Mouse (Mus musculus) heart, adult 2 months (tissue): Measurements from ENCODE around the gene Lypd6b. TPM values are rescaled to one million over a fixed set of nuclear protein-coding genes. Genes with fewer than 3 reads are reported as not detected.

Experiments
- DNase-seq, 2 experiments: peaks; one replicate each; pipeline ENCODE4 v3.0.0; 2021
- H3K27ac ChIP-seq: fragments of 200-600 bp; 2 replicates; pipeline ENCODE4 v1.8.1; 2022
- H3K27me3 ChIP-seq: fragments of 200-500 bp; 2 replicates; pipeline ENCODE4 v1.6.1; 2012; ENCODE audit warnings: mild to moderate bottlenecking, low read length, inconsistent platforms, mixed read lengths; ENCODE audit not compliant: control insufficient read depth, insufficient read depth
- H3K36me3 ChIP-seq: fragments of 200-500 bp; 2 replicates; pipeline ENCODE4 v1.6.1; 2012; ENCODE audit warnings: low read length, inconsistent platforms; ENCODE audit not compliant: control insufficient read depth, insufficient read depth
- H3K4me1 ChIP-seq: fragments of 200-500 bp; 2 replicates; pipeline ENCODE4 v1.6.1; 2011; ENCODE audit warnings: low read length; ENCODE audit not compliant: control insufficient read depth, insufficient read depth
- H3K4me3 ChIP-seq: fragments of 200-600 bp; 2 replicates; pipeline ENCODE4 v1.8.1; 2022
- H3K79me2 ChIP-seq: fragments of 200-500 bp; replicated peaks from 2 replicates; pipeline ENCODE4 v1.6.1; 2012; ENCODE audit warnings: mild to moderate bottlenecking, inconsistent platforms, low read length, moderate library complexity, mixed read lengths; ENCODE audit not compliant: control insufficient read depth, insufficient read depth
- H3K9ac ChIP-seq: fragments of 200-500 bp; 2 replicates; pipeline ENCODE4 v1.6.1; 2012; ENCODE audit warnings: low read depth, mild to moderate bottlenecking, control low read depth, inconsistent platforms, low read length, mixed read lengths
- CTCF ChIP-seq: fragments of 200-600 bp; IDR thresholded peaks from 2 replicates; pipeline ENCODE4 v1.8.1; 2022; ENCODE audit warnings: antibody characterized with exemption, mild to moderate bottlenecking, moderate library complexity
- EP300 ChIP-seq: fragments of 200-500 bp; IDR thresholded peaks from 2 replicates; pipeline ENCODE4 v1.6.1; 2011; ENCODE audit warnings: low read depth, low read length, control low read depth; ENCODE audit not compliant: insufficient read depth
- POLR2A ChIP-seq: fragments of 200-500 bp; IDR thresholded peaks from 2 replicates; pipeline ENCODE4 v1.6.1; 2011; ENCODE audit warnings: mild to moderate bottlenecking, low read depth, low read length, control low read depth; ENCODE audit not compliant: insufficient read depth
- WGBS: fragments of 180-500 bp; shearing (Covaris S2); methylation state at CpG from one replicate; pipeline ENCODE4 v1.1.7; 2018; 5-methylcytosine and 5-hydroxymethylcytosine counted together
- intact Hi-C: fragments of 180-260 bp; cut with DNase I; formaldehyde crosslinking; loops from one replicate; pipeline ENCODE4 v1.15.1; 2025
- polyA plus RNA-seq: library from polyadenylated mRNA; depleted of rRNA; stranded (reverse); fragments of >200 nt; gene quantifications from 2 replicates; pipeline ENCODE4 v1.2.3, GENCODE M21; 2012
- total RNA-seq, 2 experiments: library from RNA; stranded (reverse); gene quantifications; 2 replicates each; pipeline ENCODE4 v1.2.3; 2021

Lypd6b gene
- total and polyA plus RNA-seq, 3 experiments: 0.10 to 0.25 TPM; not detected in 1

DNA sequence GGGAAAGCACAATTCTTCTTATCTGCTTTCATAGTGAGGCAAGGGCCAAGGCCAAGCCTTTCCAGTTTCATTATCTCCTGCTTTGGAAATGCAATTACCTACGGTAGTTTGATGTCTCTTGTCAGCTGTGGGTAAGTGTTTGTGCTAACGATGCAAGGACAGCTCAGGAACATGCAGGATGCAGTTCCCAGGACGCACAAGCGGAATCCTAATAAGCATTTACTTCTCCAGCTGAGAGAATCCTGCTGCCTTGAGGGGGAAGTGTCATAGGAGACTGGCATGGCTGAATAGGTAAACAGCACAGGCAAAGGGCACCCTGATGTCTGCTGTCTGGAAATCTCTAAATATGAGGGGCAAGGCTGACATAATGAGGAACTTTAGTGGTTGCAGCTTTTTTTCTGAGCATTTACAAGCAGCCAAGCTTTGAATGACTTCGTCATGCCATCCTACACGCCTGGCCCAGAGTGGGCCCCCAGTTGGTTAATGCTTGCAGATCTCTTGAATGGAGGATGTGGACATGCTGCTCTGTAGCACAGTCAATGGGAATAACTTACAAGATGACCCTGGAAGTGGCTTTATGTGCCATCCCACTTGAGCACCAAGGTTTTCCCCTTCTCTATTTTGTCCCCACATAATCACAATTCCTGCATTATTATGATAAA, 165.3 kb downstream of the Lypd6b start:
- no peak for DNase-seq
- intact Hi-C loops: no loop called here
- Histone ChIP-seq H3K79me2 (no peaks in the 10 kb centered on the region), H3K4me1 (no peaks in the 10 kb centered on the region), H3K27ac (no peak overlapping the region), H3K27me3 (no peaks in the 10 kb centered on the region), H3K36me3 (no peaks in the 10 kb centered on the region), H3K9ac (no peak overlapping the region), H3K4me3 (no peak overlapping the region)
- WGBS: 56% methylated on average over 6 of the region's 6 CpGs
- TF ChIP-seq EP300 (no peak), CTCF (no peak), POLR2A (no peak)

DNA sequence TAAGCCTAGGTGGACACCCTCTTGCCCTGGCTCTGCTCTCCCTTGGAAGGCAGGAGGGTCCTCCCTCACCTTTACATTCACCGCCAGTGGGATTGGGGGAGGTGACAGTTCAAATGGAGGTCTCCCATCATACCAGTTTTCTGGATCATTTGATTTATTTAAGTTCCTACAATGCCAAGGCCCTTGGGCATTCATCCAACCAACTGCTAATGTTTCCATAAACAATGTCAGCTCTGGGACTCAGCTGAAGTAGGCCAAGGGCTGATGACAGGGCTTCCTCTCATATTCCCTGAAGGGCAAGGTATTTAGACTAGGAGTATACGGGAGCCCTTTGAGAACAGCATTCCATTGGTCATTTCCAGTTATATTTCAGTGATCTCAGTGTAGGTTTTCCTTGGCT, 170.0 kb downstream of the Lypd6b start:
- H3K9ac ChIP-seq: no peak overlapping the region
- H3K4me1 ChIP-seq: no peaks in the 10 kb centered on the region
- no peaks in the 10 kb centered on the region for H3K27me3 ChIP-seq
- no peak overlapping the region for H3K27ac ChIP-seq
- no peaks in the 10 kb centered on the region for H3K36me3 ChIP-seq
- TF ChIP-seq EP300 (no peak), CTCF (no peak), POLR2A (no peak)
- no peak overlapping the region for H3K4me3 ChIP-seq
- 66% methylated on average over 2 of the region's 2 CpGs for WGBS
- no peaks in the 10 kb centered on the region for H3K79me2 ChIP-seq
- intact Hi-C loops: no loop called here
- DNase-seq: no peak

DNA sequence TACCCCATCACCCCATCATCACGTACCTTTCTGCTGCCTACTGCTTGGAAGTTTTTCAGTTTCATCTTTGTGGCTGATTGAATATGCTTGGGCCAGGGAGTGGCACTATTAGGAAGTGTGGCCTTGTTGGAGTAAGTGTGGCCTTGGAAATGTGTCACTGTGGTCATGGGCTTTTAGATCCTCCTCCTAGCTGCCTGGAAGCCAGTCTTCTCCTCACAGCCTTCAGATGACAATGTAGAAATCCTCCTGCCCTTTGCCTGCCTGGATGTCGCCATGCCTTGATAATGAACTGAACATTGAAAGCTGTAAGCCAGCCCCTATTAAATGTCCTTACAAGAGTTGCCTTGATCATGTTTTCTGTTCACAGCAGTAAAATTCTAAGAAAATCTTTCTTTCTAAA, 174.5 kb downstream of the Lypd6b start:
- intact Hi-C loops: no loop called here
- Histone ChIP-seq H3K79me2 (no peaks in the 10 kb centered on the region), H3K27ac (no peak overlapping the region), H3K4me1 (no peaks in the 10 kb centered on the region), H3K36me3 (no peaks in the 10 kb centered on the region), H3K27me3 (no peaks in the 10 kb centered on the region), H3K4me3 (no peak overlapping the region), H3K9ac (no peak overlapping the region)
- TF ChIP-seq EP300: no peak
- no peak for TF ChIP-seq CTCF
- TF ChIP-seq POLR2A: no peak
- WGBS: 84% methylated on average over 2 of the region's 2 CpGs
- no peak for DNase-seq

DNA sequence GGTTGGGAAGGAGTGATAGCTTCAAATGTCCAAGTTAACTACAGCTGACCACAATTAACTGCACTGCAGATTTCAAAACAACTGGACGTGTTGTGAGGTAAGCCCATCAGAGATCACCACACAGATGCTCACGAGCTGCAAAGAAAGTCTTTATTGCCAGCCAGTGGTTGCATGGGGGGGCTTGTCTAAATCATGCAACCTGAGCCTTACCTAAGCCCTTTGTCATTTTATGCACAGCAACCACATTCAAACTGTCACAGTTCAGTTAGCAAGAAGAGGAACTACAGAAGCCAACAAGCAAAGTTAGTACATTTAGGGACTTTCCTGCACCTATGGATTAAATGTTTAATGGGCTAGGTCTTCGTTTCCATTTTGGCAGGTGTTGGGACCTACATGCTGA, 177.4 kb downstream of the Lypd6b start:
- intact Hi-C loops: no loop called here
- Histone ChIP-seq H3K4me3 (no peak overlapping the region), H3K79me2 (no peaks in the 10 kb centered on the region), H3K27ac (no peak overlapping the region), H3K27me3 (no peaks in the 10 kb centered on the region), H3K4me1 (no peaks in the 10 kb centered on the region), H3K36me3 (no peaks in the 10 kb centered on the region), H3K9ac (no peak overlapping the region)
- 69% methylated on average over 3 of the region's 3 CpGs for WGBS
- DNase-seq: no peak
- TF ChIP-seq CTCF (no peak), EP300 (no peak), POLR2A (no peak)

DNA sequence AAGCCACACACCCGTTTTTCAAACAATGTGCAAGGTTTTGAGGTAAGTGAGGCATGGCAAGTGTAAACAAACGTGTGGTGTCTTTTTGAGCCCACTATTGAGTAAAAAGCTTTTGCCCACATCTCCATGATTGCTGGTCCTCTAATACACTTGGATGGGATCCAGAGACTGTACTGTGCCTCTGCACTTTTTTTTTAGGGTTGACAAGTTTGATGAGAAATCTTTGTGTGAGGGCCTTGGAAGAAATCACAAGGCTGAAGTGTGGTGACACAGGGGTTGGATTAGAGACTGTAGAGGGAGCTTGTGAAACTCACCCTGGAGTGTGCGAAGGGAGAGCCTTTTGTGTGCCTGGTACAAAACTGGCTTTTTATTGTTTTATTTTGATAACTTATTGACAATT, 180.3 kb downstream of the Lypd6b start:
- no peak overlapping the region for H3K4me3 ChIP-seq
- DNase-seq: no peak
- H3K4me1 ChIP-seq: no peaks in the 10 kb centered on the region
- TF ChIP-seq EP300 (no peak), CTCF (no peak)
- no peaks in the 10 kb centered on the region for H3K27me3 ChIP-seq
- H3K9ac ChIP-seq: no peak overlapping the region
- no peaks in the 10 kb centered on the region for H3K79me2 ChIP-seq
- 76% methylated on average over 3 of the region's 3 CpGs for WGBS
- H3K27ac ChIP-seq: no peak overlapping the region
- intact Hi-C loops: no loop called here
- no peaks in the 10 kb centered on the region for H3K36me3 ChIP-seq

DNA sequence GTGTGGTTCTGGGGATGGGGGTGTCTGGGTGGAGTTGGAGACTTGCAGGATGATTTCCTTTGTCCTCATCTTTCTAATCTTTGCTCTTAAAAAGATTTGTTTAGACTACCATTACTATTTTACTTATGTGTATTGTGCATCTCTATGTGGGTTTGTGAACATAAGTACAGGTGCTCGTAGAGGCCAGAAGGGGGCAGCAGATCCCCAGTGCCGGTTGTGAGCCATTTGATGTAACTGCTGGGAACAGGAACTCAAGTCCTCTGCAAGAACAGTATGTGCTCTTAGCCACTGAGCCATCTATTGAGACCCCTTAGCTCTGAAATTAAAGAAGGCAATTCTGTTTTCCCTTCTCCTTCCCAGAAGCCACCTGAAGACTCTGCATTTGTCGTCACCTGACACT, 183.5 kb downstream of the Lypd6b start:
- no peaks in the 10 kb centered on the region for H3K4me1 ChIP-seq
- H3K9ac ChIP-seq: no peak overlapping the region
- intact Hi-C loops: no loop called here
- no peak overlapping the region for H3K4me3 ChIP-seq
- no peaks in the 10 kb centered on the region for H3K36me3 ChIP-seq
- no peak for TF ChIP-seq CTCF
- no peak for TF ChIP-seq EP300
- TF ChIP-seq POLR2A: no peak
- H3K79me2 ChIP-seq: no peaks in the 10 kb centered on the region
- H3K27ac ChIP-seq: no peak overlapping the region
- no peak for DNase-seq
- 88% methylated on average over 3 of the region's 3 CpGs for WGBS
- no peaks in the 10 kb centered on the region for H3K27me3 ChIP-seq

DNA sequence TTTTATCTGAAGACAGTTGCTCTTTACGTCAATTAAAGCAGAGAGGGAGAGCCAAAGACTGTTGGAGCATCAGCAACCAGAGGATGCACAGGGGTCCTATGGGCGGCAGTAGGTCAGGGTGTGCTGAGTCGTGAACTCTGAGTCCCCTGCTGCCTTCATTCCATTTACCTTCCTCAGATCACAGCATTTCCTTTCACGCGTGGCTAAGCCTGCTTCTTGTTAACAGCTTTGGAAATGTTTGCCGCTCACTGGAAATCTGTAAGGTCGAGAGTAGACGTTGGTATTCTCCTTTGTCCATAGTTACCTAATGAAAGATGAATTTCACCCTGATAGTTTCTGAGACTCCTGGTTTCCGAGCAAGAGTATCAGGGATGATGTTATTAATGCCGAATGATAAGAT, 191.1 kb downstream of the Lypd6b start:
- H3K9ac ChIP-seq: no peak overlapping the region
- intact Hi-C loops: no loop called here
- H3K4me1 ChIP-seq: no peaks in the 10 kb centered on the region
- no peak for TF ChIP-seq POLR2A
- no peak for TF ChIP-seq EP300
- no peak for TF ChIP-seq CTCF
- no peak overlapping the region for H3K4me3 ChIP-seq
- WGBS: 66% methylated on average over 10 of the region's 10 CpGs
- DNase-seq: no peak
- no peaks in the 10 kb centered on the region for H3K79me2 ChIP-seq
- no peaks in the 10 kb centered on the region for H3K27me3 ChIP-seq
- no peak overlapping the region for H3K27ac ChIP-seq
- H3K36me3 ChIP-seq: no peaks in the 10 kb centered on the region
